Mouse (Mus musculus): ENCODE results near the gene Ccdc28a. TPM values are rescaled to one million over a fixed set of nuclear protein-coding genes. Genes with fewer than 3 reads are reported as not detected.

Ccdc28a gene
- polyA plus RNA-seq, 1 experiment from 2014 or later = 16.1 TPM

DNA sequence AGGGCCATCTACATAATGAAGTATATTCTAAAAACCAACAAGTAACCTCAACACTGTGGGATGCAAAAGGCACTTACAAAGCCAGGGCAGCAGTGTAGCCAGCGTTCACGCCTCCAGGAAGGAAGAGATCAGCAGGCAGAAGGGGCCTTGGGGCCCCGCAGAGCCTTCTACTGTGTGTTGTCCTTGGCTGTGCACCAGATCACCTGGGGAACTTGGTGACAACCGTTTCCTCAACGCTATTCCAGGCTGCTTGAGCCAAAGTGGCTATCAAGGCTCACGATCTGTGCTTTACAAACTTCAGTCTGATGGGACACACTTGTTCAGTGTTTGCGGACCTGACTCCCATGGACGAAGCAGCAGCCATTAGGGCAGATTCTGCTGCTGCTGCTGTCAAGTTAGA is 43.1 kb downstream of the Ccdc28a start:
- H3K27ac ChIP-seq = no peak overlapping the region
- no peak overlapping the region for H3K4me3 ChIP-seq (replicated peaks)
- H3K4me1 ChIP-seq = peaks cover 20% of the 10 kb centered on the region
- no peaks in the 10 kb centered on the region for H3K36me3 ChIP-seq
- 0 out of 2 replicates have a peak, but pooled peaks have one; percentile 23 for ATAC-seq (replicated peaks; ENCODE audit: low FRiP score)
- H3K9ac ChIP-seq = no peak overlapping the region
- no peaks in the 10 kb centered on the region for H3K27me3 ChIP-seq
- H3K4me2 ChIP-seq = no peak overlapping the region
- no peaks in the 10 kb centered on the region for H3K9me3 ChIP-seq (replicated peaks)
- WGBS = 30% methylated on average over 8 of the region's 8 CpGs

DNA sequence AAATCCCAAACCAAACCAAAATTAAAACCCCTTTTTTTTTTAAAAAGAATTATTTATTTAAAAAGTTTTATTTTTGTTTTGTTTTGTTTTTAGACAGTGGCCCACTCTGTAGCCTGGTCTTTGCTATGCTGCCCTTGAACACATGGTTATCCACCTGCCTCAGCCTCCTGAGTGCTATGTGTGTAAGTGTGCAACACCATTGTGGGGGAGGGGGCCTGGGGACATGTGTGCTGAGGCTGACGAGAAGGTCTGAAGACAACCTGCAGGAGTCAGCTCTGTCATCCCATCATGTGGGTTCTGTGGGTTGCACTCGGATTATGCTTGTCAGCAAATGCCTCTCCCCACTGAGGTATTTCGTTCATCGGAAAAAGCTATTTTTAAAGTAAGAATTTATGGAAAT is 45.3 kb downstream of the Ccdc28a start:
- Histone ChIP-seq H3K9me3 (replicated peaks) (no peaks in the 10 kb centered on the region), H3K27ac (no peak overlapping the region), H3K27me3 (no peaks in the 10 kb centered on the region), H3K4me3 (replicated peaks) (no peak overlapping the region), H3K4me2 (no peak overlapping the region), H3K4me1 (peaks cover 16% of the 10 kb centered on the region), H3K36me3 (no peaks in the 10 kb centered on the region), H3K9ac (no peak overlapping the region)
- ATAC-seq (replicated peaks; ENCODE audit: low FRiP score) = no peak
- 80% methylated on average over 4 of the region's 4 CpGs for WGBS

GRCm38 (mm10) chr10:18188564-18188963 is 46.2 kb downstream of the Ccdc28a start:
- H3K9ac ChIP-seq = no peak overlapping the region
- no peak overlapping the region for H3K4me2 ChIP-seq
- no peaks in the 10 kb centered on the region for H3K36me3 ChIP-seq
- H3K27ac ChIP-seq = no peak overlapping the region
- H3K4me3 ChIP-seq (replicated peaks) = no peak overlapping the region
- no peaks in the 10 kb centered on the region for H3K27me3 ChIP-seq
- H3K9me3 ChIP-seq (replicated peaks) = no peaks in the 10 kb centered on the region
- 84% methylated on average over 6 of the region's 6 CpGs for WGBS
- peaks cover 13% of the 10 kb centered on the region; the same call in 1 of the 2 replicates for H3K4me1 ChIP-seq
- no peak for ATAC-seq (replicated peaks; ENCODE audit: low FRiP score)

DNA sequence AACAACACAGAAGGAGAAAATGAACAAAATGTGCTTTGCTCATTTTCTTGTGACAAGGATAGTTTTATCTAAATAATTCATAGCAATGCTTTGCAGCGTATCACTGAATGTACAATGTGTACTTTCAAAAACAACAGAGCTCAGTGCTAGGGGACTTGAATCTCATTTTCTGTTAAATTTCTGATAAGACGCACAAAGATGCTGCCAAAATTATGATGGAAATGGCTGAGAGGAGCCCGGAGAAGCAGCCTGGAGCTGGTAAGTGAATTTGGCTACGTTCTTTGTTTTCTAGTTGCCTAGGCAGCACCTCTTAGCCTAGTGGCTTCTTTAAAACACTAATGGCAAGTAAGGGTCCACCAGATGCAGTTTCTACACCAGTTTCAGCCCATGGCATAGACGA is 52.6 kb downstream of the Ccdc28a start:
- 87% methylated on average over 5 of the region's 5 CpGs for WGBS
- no peak overlapping the region for H3K27ac ChIP-seq
- H3K4me1 ChIP-seq = no peaks in the 10 kb centered on the region
- H3K36me3 ChIP-seq = no peaks in the 10 kb centered on the region
- no peak overlapping the region for H3K4me2 ChIP-seq
- no peak overlapping the region for H3K4me3 ChIP-seq (replicated peaks)
- no peak for ATAC-seq (replicated peaks; ENCODE audit: low FRiP score)
- no peak overlapping the region for H3K9ac ChIP-seq
- no peaks in the 10 kb centered on the region for H3K9me3 ChIP-seq (replicated peaks)
- no peaks in the 10 kb centered on the region for H3K27me3 ChIP-seq

- WGBS = 49% methylated on average over 2 of the region's 2 CpGs
- H3K4me1 ChIP-seq = no peaks in the 10 kb centered on the region
- H3K27me3 ChIP-seq = no peaks in the 10 kb centered on the region
- H3K36me3 ChIP-seq = no peaks in the 10 kb centered on the region
- H3K9me3 ChIP-seq (replicated peaks) = no peaks in the 10 kb centered on the region
- H3K4me2 ChIP-seq = no peak overlapping the region
- no peak for ATAC-seq (replicated peaks; ENCODE audit: low FRiP score)
- no peak overlapping the region for H3K4me3 ChIP-seq (replicated peaks)
- H3K9ac ChIP-seq = no peak overlapping the region
- no peak overlapping the region for H3K27ac ChIP-seq
These were observed 57.5 kb downstream of the Ccdc28a start for GRCm38 (mm10) chr10:18177304-18177703.

GRCm38 (mm10) chr10:18176722-18177121 is 58.1 kb downstream of the Ccdc28a start:
- H3K36me3 ChIP-seq = no peaks in the 10 kb centered on the region
- 85% methylated on average over 7 of the region's 7 CpGs for WGBS
- no peaks in the 10 kb centered on the region for H3K27me3 ChIP-seq
- no peak overlapping the region for H3K27ac ChIP-seq
- H3K4me2 ChIP-seq = no peak overlapping the region
- no peak overlapping the region for H3K9ac ChIP-seq
- no peaks in the 10 kb centered on the region for H3K4me1 ChIP-seq
- no peak overlapping the region for H3K4me3 ChIP-seq (replicated peaks)
- H3K9me3 ChIP-seq (replicated peaks) = no peaks in the 10 kb centered on the region
- ATAC-seq (replicated peaks; ENCODE audit: low FRiP score) = no peak

DNA sequence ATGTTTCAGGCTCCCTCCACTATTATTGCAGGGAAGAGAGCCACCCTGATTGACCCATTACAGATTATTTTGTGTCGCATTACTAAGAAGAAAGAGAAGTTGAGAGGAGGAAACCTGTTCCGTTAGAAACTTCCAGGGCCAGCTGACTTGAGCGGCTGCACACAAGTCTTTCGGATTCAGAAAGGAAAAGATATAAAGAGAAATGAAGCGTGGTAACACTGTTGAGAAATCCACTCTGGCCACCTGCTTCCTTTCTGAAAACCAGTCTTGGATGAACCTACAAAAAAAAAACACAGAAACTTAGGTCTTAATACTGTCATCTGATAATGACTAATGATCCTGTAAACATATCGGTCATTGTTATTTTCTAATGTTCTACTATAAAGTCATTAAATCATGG is 59.7 kb downstream of the Ccdc28a start:
- no peak for ATAC-seq (replicated peaks; ENCODE audit: low FRiP score)
- no peaks in the 10 kb centered on the region for H3K4me1 ChIP-seq
- no peak overlapping the region for H3K4me2 ChIP-seq
- H3K27ac ChIP-seq = no peak overlapping the region
- no peaks in the 10 kb centered on the region for H3K27me3 ChIP-seq
- no peak overlapping the region for H3K4me3 ChIP-seq (replicated peaks)
- no peak overlapping the region for H3K9ac ChIP-seq
- 45% methylated on average over 6 of the region's 6 CpGs for WGBS
- H3K36me3 ChIP-seq = no peaks in the 10 kb centered on the region
- no peaks in the 10 kb centered on the region for H3K9me3 ChIP-seq (replicated peaks)

Other genes starting within 250 kb of the Ccdc28a start
- 128 and 143 TPM in 2 replicates for gene Abracl, start 211.7 kb downstream of the Ccdc28a start, polyA plus RNA-seq (2015; fragmentation: Nextera tagmentation; extraction: Ambion mirVana)
- gene Reps1, start 179.1 kb downstream of the Ccdc28a start, polyA plus RNA-seq (2015; fragmentation: Nextera tagmentation; extraction: Ambion mirVana) = 11.9 and 15.3 TPM in 2 replicates
- 0.38 and 0.55 TPM in 2 replicates for gene Ect2l, start 24.1 kb downstream of the Ccdc28a start, polyA plus RNA-seq (2015; fragmentation: Nextera tagmentation; extraction: Ambion mirVana)
- gene Nhsl1, start 84.0 kb upstream of the Ccdc28a start, polyA plus RNA-seq (2015; fragmentation: Nextera tagmentation; extraction: Ambion mirVana) = 9.4 and 9.5 TPM in 2 replicates